Mouse (Mus musculus): ENCODE data around the gene Lyrm2. TPM values are rescaled to one million over a fixed set of nuclear protein-coding genes. Genes with fewer than 3 reads are reported as not detected.

The Lyrm2 gene
- polyA plus RNA-seq (2014; fragmentation: Nextera tagmentation; extraction: Ambion mirVana) = 131 and 132 TPM in 2 replicates

DNA sequence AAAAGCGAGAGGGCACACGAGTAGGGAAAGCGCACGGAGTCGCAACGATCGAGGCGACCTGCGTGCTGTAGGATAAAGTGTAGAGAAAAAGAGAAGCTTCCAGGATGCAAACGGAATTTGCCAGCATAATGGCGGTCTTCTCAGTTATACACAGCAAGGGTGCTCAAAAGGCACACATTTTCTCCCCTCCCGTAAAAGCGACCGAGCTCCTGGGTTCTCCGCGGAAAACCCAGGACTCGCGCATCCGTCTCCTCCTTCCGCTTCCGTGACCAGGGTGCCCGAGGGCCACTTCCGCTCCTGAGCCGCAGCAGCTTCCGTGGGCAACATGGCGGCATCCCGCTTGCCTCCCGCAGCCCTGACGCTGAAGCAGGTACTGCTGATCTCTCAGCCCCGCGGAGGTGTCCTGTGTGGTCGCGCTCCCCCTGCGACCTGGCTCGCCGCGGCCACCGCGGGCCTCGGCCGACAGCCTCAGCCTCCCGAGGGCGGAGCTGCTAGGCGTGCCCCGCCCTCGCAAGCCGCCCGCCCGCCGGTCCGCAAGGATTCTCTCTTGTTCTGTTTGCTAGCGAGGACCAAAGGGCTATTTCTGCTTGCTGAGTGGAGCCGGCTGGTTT, at the start of gene Lyrm2:
Lyrm2 (plus strand) TSS at position 288 of the 611 bp plus-strand sequence.
- peak; percentile 94 for ATAC-seq (ENCODE audit: low read depth)
- Histone ChIP-seq H3K27me3 (ENCODE audit: control insufficient read depth, insufficient read depth, low read length) (no peaks in the 10 kb centered on the region), H3K27ac (ENCODE audit: low read depth, low read length) (peak within 1 kb of the TSS; percentile 98), H3K36me3 (ENCODE audit: control insufficient read depth, insufficient read depth, low read length) (no peaks in the 10 kb centered on the region), H3K4me2 (ENCODE audit: low read depth, low read length) (peak within 1 kb of the TSS; percentile 79), H3K4me3 (ENCODE audit: low read depth, low read length) (peak within 1 kb of the TSS; percentile 88), H3K9ac (replicated peaks; ENCODE audit: low read depth, low read length) (peak within 1 kb of the TSS; percentile 89), H3K9me3 (ENCODE audit: control insufficient read depth, low read length) (no peaks in the 10 kb centered on the region), H3K4me1 (ENCODE audit: control insufficient read depth, insufficient read depth, low read length) (peaks cover 7% of the 10 kb centered on the region)
- WGBS = under 1% methylated on average over 52 of the region's 53 CpGs

DNA sequence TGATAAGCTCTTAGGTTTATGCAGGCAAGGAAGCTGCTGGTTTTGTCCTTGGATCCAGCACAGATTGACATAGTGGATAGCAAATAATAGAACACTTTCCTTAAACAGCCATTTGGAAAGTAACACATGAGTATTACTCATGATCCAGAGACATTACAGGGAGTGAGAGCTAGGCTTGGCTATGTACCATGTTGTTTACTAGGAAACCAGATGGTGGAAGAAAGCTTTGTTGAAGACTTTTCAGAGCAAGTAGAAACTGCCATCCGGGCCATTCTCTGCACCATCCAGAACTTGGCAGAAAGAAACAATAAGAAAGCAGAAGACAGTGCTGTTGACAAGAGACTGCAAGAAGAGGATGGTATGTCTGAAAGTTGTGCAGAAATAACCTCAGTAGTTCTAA, 49.3 kb upstream of the Lyrm2 start:
- peaks cover 67% of the 10 kb centered on the region for H3K36me3 ChIP-seq (ENCODE audit: control insufficient read depth, insufficient read depth, low read length)
- no peaks in the 10 kb centered on the region for H3K9me3 ChIP-seq (ENCODE audit: control insufficient read depth, low read length)
- no peak for ATAC-seq (ENCODE audit: low read depth)
- H3K9ac ChIP-seq (replicated peaks; ENCODE audit: low read depth, low read length) = no peak overlapping the region
- 100% methylated on average over 1 of the region's 1 CpGs for WGBS
- no peaks in the 10 kb centered on the region for H3K4me1 ChIP-seq (ENCODE audit: control insufficient read depth, insufficient read depth, low read length)
- H3K27ac ChIP-seq (ENCODE audit: low read depth, low read length) = no peak overlapping the region
- H3K4me3 ChIP-seq (ENCODE audit: low read depth, low read length) = no peak overlapping the region
- no peaks in the 10 kb centered on the region for H3K27me3 ChIP-seq (ENCODE audit: control insufficient read depth, insufficient read depth, low read length)
- H3K4me2 ChIP-seq (ENCODE audit: low read depth, low read length) = no peak overlapping the region

DNA sequence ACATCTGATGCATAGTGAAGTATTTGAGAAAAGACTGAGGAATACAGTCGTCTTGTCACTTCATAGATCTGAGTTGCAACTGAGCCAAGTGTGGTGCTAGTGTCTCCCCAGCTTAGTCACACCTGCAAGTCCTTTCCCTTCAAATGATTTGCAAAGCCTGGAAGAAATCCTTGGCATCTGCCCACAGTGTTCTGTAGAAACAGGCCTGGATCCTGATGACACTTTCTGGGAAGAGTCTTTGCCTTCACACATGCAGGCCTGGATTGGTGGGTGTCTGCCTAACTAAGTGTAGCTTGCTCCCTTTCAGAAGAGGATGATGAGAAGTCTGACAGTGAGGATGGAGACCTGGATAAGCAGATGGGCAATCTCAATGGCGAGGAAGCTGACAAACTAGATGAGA, 42.6 kb upstream of the Lyrm2 start:
- Histone ChIP-seq H3K36me3 (ENCODE audit: control insufficient read depth, insufficient read depth, low read length) (peaks cover 49% of the 10 kb centered on the region), H3K4me1 (ENCODE audit: control insufficient read depth, insufficient read depth, low read length) (no peaks in the 10 kb centered on the region), H3K9ac (replicated peaks; ENCODE audit: low read depth, low read length) (no peak overlapping the region), H3K9me3 (ENCODE audit: control insufficient read depth, low read length) (no peaks in the 10 kb centered on the region), H3K4me3 (ENCODE audit: low read depth, low read length) (no peak overlapping the region), H3K27ac (ENCODE audit: low read depth, low read length) (no peak overlapping the region), H3K4me2 (ENCODE audit: low read depth, low read length) (no peak overlapping the region), H3K27me3 (ENCODE audit: control insufficient read depth, insufficient read depth, low read length) (no peaks in the 10 kb centered on the region)
- 97% methylated on average over 2 of the region's 2 CpGs for whole genome bisulfite sequencing
- no peak for ATAC-seq (ENCODE audit: low read depth)

DNA sequence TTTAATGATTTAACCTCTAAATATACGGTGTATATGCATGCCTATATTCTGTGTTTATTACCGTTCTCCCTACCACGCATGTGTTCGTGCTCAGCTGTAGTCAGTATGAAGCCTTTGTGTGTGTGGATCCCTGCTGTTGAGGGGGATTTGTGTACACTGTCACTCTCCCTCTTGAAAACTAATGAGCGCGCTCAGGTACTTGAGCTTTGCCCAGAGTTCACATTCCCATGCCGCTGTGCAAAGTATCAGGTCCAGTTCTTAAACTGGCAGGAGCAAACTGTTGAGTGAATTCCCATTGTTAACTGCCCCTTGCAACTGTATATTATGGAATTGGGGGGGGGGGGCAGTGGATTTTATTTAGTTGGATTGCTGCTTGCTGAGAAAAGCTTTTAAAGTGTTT, 32.6 kb upstream of the Lyrm2 start:
- no peak overlapping the region for H3K27ac ChIP-seq (ENCODE audit: low read depth, low read length)
- ATAC-seq (ENCODE audit: low read depth) = no peak
- H3K4me3 ChIP-seq (ENCODE audit: low read depth, low read length) = no peak overlapping the region
- no peaks in the 10 kb centered on the region for H3K9me3 ChIP-seq (ENCODE audit: control insufficient read depth, low read length)
- WGBS = 74% methylated on average over 7 of the region's 7 CpGs
- peaks cover 51% of the 10 kb centered on the region for H3K36me3 ChIP-seq (ENCODE audit: control insufficient read depth, insufficient read depth, low read length)
- H3K4me2 ChIP-seq (ENCODE audit: low read depth, low read length) = no peak overlapping the region
- no peaks in the 10 kb centered on the region for H3K4me1 ChIP-seq (ENCODE audit: control insufficient read depth, insufficient read depth, low read length)
- H3K27me3 ChIP-seq (ENCODE audit: control insufficient read depth, insufficient read depth, low read length) = no peaks in the 10 kb centered on the region
- H3K9ac ChIP-seq (replicated peaks; ENCODE audit: low read depth, low read length) = no peak overlapping the region

DNA sequence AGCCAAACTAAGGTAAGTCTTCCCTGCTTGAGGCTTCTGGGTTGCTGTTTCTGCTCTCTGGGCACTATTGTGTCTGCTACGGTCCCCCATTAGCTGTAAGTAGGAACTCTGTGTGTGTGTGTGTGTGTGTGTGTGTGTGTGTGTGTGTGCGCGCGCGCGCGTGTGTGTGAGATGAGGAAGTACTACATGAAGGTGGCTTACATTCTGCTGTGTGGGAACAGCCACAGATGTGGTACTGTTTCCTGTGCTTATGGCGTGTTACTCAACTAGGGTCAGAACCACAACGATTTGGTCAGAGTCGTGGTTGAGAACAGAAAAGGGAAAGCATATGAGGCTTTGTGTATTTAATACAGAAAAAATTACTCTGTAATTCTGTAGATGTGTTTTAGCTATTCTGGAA, 32.0 kb upstream of the Lyrm2 start:
- Histone ChIP-seq H3K36me3 (ENCODE audit: control insufficient read depth, insufficient read depth, low read length) (peaks cover 51% of the 10 kb centered on the region), H3K4me3 (ENCODE audit: low read depth, low read length) (no peak overlapping the region), H3K4me1 (ENCODE audit: control insufficient read depth, insufficient read depth, low read length) (no peaks in the 10 kb centered on the region), H3K27me3 (ENCODE audit: control insufficient read depth, insufficient read depth, low read length) (no peaks in the 10 kb centered on the region), H3K9ac (replicated peaks; ENCODE audit: low read depth, low read length) (no peak overlapping the region), H3K4me2 (ENCODE audit: low read depth, low read length) (no peak overlapping the region), H3K27ac (ENCODE audit: low read depth, low read length) (no peak overlapping the region), H3K9me3 (ENCODE audit: control insufficient read depth, low read length) (no peaks in the 10 kb centered on the region)
- no peak for ATAC-seq (ENCODE audit: low read depth)
- WGBS = 94% methylated on average over 10 of the region's 10 CpGs

DNA sequence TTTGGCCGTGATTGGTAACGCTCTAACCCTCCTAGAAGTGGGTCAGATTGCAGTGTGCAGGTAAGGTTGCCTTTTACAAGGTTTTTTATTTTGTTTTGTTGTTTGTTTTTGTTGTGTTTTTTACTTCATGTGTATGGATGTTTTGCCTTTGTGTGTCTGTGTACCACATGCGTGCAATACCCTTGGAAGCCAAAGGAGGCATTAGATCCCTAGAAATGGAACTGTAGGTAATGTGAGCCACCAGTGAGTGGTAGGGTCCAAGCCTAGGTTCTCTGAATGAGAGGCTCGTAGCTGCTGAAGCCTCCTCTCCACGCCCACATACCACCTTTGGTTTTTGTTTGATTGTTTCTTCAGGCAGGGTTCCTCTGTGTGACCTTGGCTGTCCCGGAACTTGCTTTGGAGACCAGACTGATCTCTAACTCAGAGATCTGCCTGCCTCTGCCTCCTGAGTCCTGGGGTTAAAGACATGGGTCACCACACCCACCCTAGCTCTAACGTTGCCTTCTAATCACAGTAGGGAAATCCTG, 29.7 kb upstream of the Lyrm2 start:
- H3K4me1 ChIP-seq (ENCODE audit: control insufficient read depth, insufficient read depth, low read length) = no peaks in the 10 kb centered on the region
- no peak overlapping the region for H3K4me3 ChIP-seq (ENCODE audit: low read depth, low read length)
- no peak for ATAC-seq (ENCODE audit: low read depth)
- no peak overlapping the region for H3K27ac ChIP-seq (ENCODE audit: low read depth, low read length)
- peaks cover 51% of the 10 kb centered on the region for H3K36me3 ChIP-seq (ENCODE audit: control insufficient read depth, insufficient read depth, low read length)
- H3K9me3 ChIP-seq (ENCODE audit: control insufficient read depth, low read length) = no peaks in the 10 kb centered on the region
- no peaks in the 10 kb centered on the region for H3K27me3 ChIP-seq (ENCODE audit: control insufficient read depth, insufficient read depth, low read length)
- no peak overlapping the region for H3K4me2 ChIP-seq (ENCODE audit: low read depth, low read length)
- no peak overlapping the region for H3K9ac ChIP-seq (replicated peaks; ENCODE audit: low read depth, low read length)
- 96% methylated on average over 7 of the region's 7 CpGs for WGBS

DNA sequence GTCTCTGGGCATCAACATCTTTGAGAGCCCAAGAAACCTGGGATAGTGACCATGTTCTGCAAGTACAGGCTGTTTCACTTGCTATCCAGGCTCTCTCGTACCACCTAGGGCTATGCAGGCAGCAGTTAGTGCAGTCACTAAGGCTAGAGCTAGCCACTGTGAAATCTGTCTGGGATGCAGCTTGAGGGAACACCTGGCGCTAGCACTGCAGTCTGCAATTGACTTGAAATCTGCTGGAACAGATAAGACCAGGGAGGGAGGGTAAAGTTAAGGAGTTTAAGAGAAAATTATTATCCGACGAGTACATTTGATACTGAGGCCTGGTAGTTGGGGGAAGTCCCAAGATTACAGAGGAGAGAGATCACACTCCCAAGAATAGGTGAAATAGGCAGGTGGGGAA, 20.1 kb upstream of the Lyrm2 start:
- Histone ChIP-seq H3K9ac (replicated peaks; ENCODE audit: low read depth, low read length) (no peak overlapping the region), H3K4me3 (ENCODE audit: low read depth, low read length) (no peak overlapping the region), H3K36me3 (ENCODE audit: control insufficient read depth, insufficient read depth, low read length) (peaks cover 6% of the 10 kb centered on the region), H3K9me3 (ENCODE audit: control insufficient read depth, low read length) (no peaks in the 10 kb centered on the region), H3K27me3 (ENCODE audit: control insufficient read depth, insufficient read depth, low read length) (no peaks in the 10 kb centered on the region), H3K4me2 (ENCODE audit: low read depth, low read length) (no peak overlapping the region), H3K27ac (ENCODE audit: low read depth, low read length) (no peak overlapping the region), H3K4me1 (ENCODE audit: control insufficient read depth, insufficient read depth, low read length) (no peaks in the 10 kb centered on the region)
- WGBS = 97% methylated on average over 4 of the region's 4 CpGs
- no peak for ATAC-seq (ENCODE audit: low read depth)

DNA sequence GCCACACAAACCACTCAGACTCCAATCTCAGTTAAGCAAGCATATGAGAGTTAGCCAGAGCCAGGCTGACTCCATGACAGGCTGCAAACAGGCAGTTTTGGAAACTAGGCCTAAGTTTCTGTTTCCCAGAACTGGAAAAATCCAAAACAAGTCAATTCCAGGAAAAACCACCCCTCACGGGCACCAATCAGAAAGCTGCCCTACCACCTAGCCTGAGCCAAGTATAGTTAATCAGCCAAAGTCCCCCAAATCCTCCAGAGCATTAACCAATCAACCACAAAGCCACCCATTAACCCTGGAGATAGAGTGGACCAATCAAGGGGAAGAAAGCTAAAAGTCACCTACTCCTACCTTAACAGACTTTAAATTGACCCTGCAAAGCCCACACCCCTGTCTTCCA, 12.9 kb upstream of the Lyrm2 start:
- H3K4me3 ChIP-seq (ENCODE audit: low read depth, low read length) = no peak overlapping the region
- 85% methylated on average over 1 of the region's 1 CpGs for WGBS

DNA sequence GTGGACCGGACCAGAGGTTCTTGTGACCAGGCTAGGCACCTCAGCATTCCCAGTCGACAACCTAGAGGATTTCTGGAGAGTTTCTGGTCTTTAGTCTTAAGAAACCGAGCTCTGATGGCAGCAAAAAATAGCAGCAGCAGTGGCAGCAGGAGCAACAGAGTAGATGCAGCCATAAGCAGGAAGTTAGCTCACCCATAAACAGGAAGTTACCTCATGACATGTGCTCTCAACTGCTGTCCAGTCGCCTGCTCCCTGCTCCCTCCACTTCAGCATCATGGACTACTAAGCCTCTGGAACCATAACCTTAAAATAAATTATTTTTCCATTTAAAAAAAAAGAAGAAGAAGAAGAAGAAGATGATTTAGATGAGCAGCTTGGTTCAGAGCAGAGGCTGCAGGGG, 11.0 kb upstream of the Lyrm2 start:
- WGBS = 89% methylated on average over 4 of the region's 4 CpGs
- H3K4me3 ChIP-seq (ENCODE audit: low read depth, low read length) = no peak overlapping the region
- ATAC-seq (ENCODE audit: low read depth) = no peak
- no peaks in the 10 kb centered on the region for H3K27me3 ChIP-seq (ENCODE audit: control insufficient read depth, insufficient read depth, low read length)
- H3K4me1 ChIP-seq (ENCODE audit: control insufficient read depth, insufficient read depth, low read length) = no peaks in the 10 kb centered on the region
- H3K4me2 ChIP-seq (ENCODE audit: low read depth, low read length) = no peak overlapping the region
- no peaks in the 10 kb centered on the region for H3K9me3 ChIP-seq (ENCODE audit: control insufficient read depth, low read length)
- no peaks in the 10 kb centered on the region for H3K36me3 ChIP-seq (ENCODE audit: control insufficient read depth, insufficient read depth, low read length)
- H3K27ac ChIP-seq (ENCODE audit: low read depth, low read length) = no peak overlapping the region
- no peak overlapping the region for H3K9ac ChIP-seq (replicated peaks; ENCODE audit: low read depth, low read length)

More for the DNA sequence above, 12.9 kb upstream of the Lyrm2 start:
- Histone ChIP-seq H3K4me1 (ENCODE audit: control insufficient read depth, insufficient read depth, low read length) (no peaks in the 10 kb centered on the region), H3K36me3 (ENCODE audit: control insufficient read depth, insufficient read depth, low read length) (no peaks in the 10 kb centered on the region), H3K27ac (ENCODE audit: low read depth, low read length) (no peak overlapping the region), H3K27me3 (ENCODE audit: control insufficient read depth, insufficient read depth, low read length) (no peaks in the 10 kb centered on the region), H3K9ac (replicated peaks; ENCODE audit: low read depth, low read length) (no peak overlapping the region), H3K4me2 (ENCODE audit: low read depth, low read length) (no peak overlapping the region), H3K9me3 (ENCODE audit: control insufficient read depth, low read length) (no peaks in the 10 kb centered on the region)
- ATAC-seq (ENCODE audit: low read depth) = no peak

All from neural tube, embryonic 14.5 days (tissue).